Mouse (Mus musculus): Measurements from ENCODE around the gene Taf6l. TPM values are rescaled to one million over a fixed set of nuclear protein-coding genes. Genes with fewer than 3 reads are reported as not detected.

Gene Taf6l
- polyA plus RNA-seq (2015; fragmentation: Nextera tagmentation; extraction: Ambion mirVana), result 9.7 and 10.5 TPM in 2 replicates

- H3K4me2 ChIP-seq (replicated peaks; ENCODE audit: low read depth), result peak within 1 kb of the TSS; percentile 72
- peak within 1 kb of the TSS; percentile 71 for H3K4me3 ChIP-seq (ENCODE audit: low read depth, low read length)
- H3K27me3 ChIP-seq (ENCODE audit: control insufficient read depth, insufficient read depth, low read length), result no peaks in the 10 kb centered on the region
- WGBS, result under 1% methylated on average over 32 of the region's 32 CpGs
- H3K27ac ChIP-seq (replicated peaks), result peak within 1 kb of the TSS; percentile 75
- H3K9me3 ChIP-seq (ENCODE audit: control insufficient read depth, low read length), result no peaks in the 10 kb centered on the region
- ATAC-seq (ENCODE audit: low FRiP score, low TSS enrichment) (peak; percentile 99), DNase-seq (ENCODE audit: low spot score) (peak; percentile 97)
- peak within 1 kb of the TSS; percentile 76 for H3K9ac ChIP-seq (ENCODE audit: low read length)
- peaks cover 6% of the 10 kb centered on the region; the same call in 1 of the 2 replicates for H3K36me3 ChIP-seq (ENCODE audit: control insufficient read depth, insufficient read depth, low read length)
- TF ChIP-seq EP300 (optimal IDR thresholded peaks at IDR 0.05) (no peak), CTCF (IDR thresholded peaks at IDR 0.05; ENCODE audit: low read depth) (peak; percentile 60)
- H3K4me1 ChIP-seq (replicated peaks; ENCODE audit: control insufficient read depth, insufficient read depth), result no peaks in the 10 kb centered on the region
Observed at GRCm38 (mm10) chr19:8786008-8786781, at the start of gene Taf6l. Gene Taf6l, minus strand, starts transcription at chr19:8786417.

DNA sequence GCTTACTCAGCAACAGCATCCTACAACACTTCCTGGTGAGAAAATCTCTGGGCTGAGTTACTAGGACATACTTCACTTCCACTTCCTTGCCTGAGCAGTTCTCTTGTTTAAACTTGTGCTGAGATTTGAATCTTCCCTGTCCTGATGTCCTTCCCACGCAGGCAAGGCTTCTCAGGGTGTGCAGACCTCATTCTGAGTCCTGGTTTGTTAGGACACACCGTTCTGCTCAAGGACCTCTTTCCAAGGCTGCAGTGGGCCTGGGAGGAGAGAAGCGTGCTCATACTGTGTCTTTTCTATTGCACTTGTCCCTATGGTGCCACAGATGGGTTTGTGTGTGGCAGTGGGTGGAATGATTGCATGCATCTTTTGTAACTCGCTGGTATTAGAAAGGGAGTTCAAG is 46.8 kb upstream of the Taf6l start:
- H3K4me1 ChIP-seq (replicated peaks; ENCODE audit: control insufficient read depth, insufficient read depth), result no peaks in the 10 kb centered on the region
- H3K9ac ChIP-seq (ENCODE audit: low read length), result no peak overlapping the region
- H3K27me3 ChIP-seq (ENCODE audit: control insufficient read depth, insufficient read depth, low read length), result no peaks in the 10 kb centered on the region
- no peak overlapping the region for H3K4me2 ChIP-seq (replicated peaks; ENCODE audit: low read depth)
- WGBS, result 74% methylated on average over 4 of the region's 4 CpGs
- peak overlapping the region; percentile 30; the same call in 1 of the 2 replicates for H3K27ac ChIP-seq (replicated peaks)
- peaks cover 27% of the 10 kb centered on the region for H3K36me3 ChIP-seq (ENCODE audit: control insufficient read depth, insufficient read depth, low read length)
- ATAC-seq (ENCODE audit: low FRiP score, low TSS enrichment), result no peak
- TF ChIP-seq EP300 (optimal IDR thresholded peaks at IDR 0.05) (no peak), CTCF (IDR thresholded peaks at IDR 0.05; ENCODE audit: low read depth) (no peak)
- no peaks in the 10 kb centered on the region for H3K9me3 ChIP-seq (ENCODE audit: control insufficient read depth, low read length)
- DNase-seq (ENCODE audit: low spot score), result no peak
- no peak overlapping the region for H3K4me3 ChIP-seq (ENCODE audit: low read depth, low read length)

- Histone ChIP-seq H3K4me2 (replicated peaks; ENCODE audit: low read depth) (no peak overlapping the region), H3K36me3 (ENCODE audit: control insufficient read depth, insufficient read depth, low read length) (peaks cover 37% of the 10 kb centered on the region), H3K27ac (replicated peaks) (no peak overlapping the region), H3K9ac (ENCODE audit: low read length) (no peak overlapping the region), H3K4me3 (ENCODE audit: low read depth, low read length) (no peak overlapping the region), H3K27me3 (ENCODE audit: control insufficient read depth, insufficient read depth, low read length) (no peaks in the 10 kb centered on the region), H3K9me3 (ENCODE audit: control insufficient read depth, low read length) (no peaks in the 10 kb centered on the region), H3K4me1 (replicated peaks; ENCODE audit: control insufficient read depth, insufficient read depth) (no peaks in the 10 kb centered on the region)
- TF ChIP-seq CTCF (IDR thresholded peaks at IDR 0.05; ENCODE audit: low read depth) (peak; percentile 19; the same call in 1 of the 2 replicates), EP300 (optimal IDR thresholded peaks at IDR 0.05) (no peak)
- no peak for DNase-seq (ENCODE audit: low spot score)
- ATAC-seq (ENCODE audit: low FRiP score, low TSS enrichment), result no peak
- 81% methylated on average over 11 of the region's 11 CpGs for WGBS
Observed at GRCm38 (mm10) chr19:8831262-8831661, 45.0 kb upstream of the Taf6l start.

DNA sequence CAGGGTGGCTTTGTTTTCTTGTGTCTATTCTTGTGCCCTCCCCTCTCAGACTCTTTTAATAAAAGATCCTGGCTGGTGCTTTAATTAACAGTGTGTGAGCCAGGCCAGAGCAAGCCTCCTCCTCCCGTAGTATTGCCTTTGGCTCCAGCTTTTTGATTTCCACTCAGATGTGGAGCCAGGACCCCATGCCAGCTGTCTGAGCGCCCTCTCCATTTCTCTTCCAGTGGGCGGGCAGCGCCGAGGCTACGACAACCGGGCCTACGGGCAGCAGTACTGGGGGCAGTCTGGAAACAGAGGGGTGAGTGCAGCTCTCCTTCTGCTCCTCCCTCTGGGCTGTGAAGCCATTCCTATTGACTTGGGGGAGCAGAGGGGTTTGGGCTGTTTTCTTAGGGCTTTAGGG is 44.4 kb upstream of the Taf6l start:
- Histone ChIP-seq H3K27me3 (ENCODE audit: control insufficient read depth, insufficient read depth, low read length) (no peaks in the 10 kb centered on the region), H3K36me3 (ENCODE audit: control insufficient read depth, insufficient read depth, low read length) (peaks cover 40% of the 10 kb centered on the region), H3K9me3 (ENCODE audit: control insufficient read depth, low read length) (no peaks in the 10 kb centered on the region), H3K27ac (replicated peaks) (no peak overlapping the region), H3K4me3 (ENCODE audit: low read depth, low read length) (no peak overlapping the region), H3K4me2 (replicated peaks; ENCODE audit: low read depth) (no peak overlapping the region), H3K9ac (ENCODE audit: low read length) (no peak overlapping the region), H3K4me1 (replicated peaks; ENCODE audit: control insufficient read depth, insufficient read depth) (no peaks in the 10 kb centered on the region)
- ATAC-seq (ENCODE audit: low FRiP score, low TSS enrichment) (no peak), DNase-seq (ENCODE audit: low spot score) (no peak)
- no peak for TF ChIP-seq CTCF (IDR thresholded peaks at IDR 0.05; ENCODE audit: low read depth)
- no peak for TF ChIP-seq EP300 (optimal IDR thresholded peaks at IDR 0.05)
- 88% methylated on average over 8 of the region's 8 CpGs for WGBS

GRCm38 (mm10) chr19:8829660-8830059 is 43.4 kb upstream of the Taf6l start, which contains the start of gene AC129217.1:
Gene AC129217.1, plus strand, starts transcription at chr19:8829773.
- Histone ChIP-seq H3K9me3 (ENCODE audit: control insufficient read depth, low read length) (no peaks in the 10 kb centered on the region), H3K27ac (replicated peaks) (no peak within 1 kb of the TSS), H3K27me3 (ENCODE audit: control insufficient read depth, insufficient read depth, low read length) (no peaks in the 10 kb centered on the region), H3K4me1 (replicated peaks; ENCODE audit: control insufficient read depth, insufficient read depth) (no peaks in the 10 kb centered on the region), H3K4me2 (replicated peaks; ENCODE audit: low read depth) (no peak within 1 kb of the TSS), H3K9ac (ENCODE audit: low read length) (no peak within 1 kb of the TSS), H3K4me3 (ENCODE audit: low read depth, low read length) (no peak within 1 kb of the TSS), H3K36me3 (ENCODE audit: control insufficient read depth, insufficient read depth, low read length) (peaks cover 43% of the 10 kb centered on the region)
- 87% methylated on average over 8 of the region's 8 CpGs for WGBS
- TF ChIP-seq EP300 (optimal IDR thresholded peaks at IDR 0.05), result no peak
- no peak for TF ChIP-seq CTCF (IDR thresholded peaks at IDR 0.05; ENCODE audit: low read depth)
- DNase-seq (ENCODE audit: low spot score) (no peak), ATAC-seq (ENCODE audit: low FRiP score, low TSS enrichment) (no peak)

DNA sequence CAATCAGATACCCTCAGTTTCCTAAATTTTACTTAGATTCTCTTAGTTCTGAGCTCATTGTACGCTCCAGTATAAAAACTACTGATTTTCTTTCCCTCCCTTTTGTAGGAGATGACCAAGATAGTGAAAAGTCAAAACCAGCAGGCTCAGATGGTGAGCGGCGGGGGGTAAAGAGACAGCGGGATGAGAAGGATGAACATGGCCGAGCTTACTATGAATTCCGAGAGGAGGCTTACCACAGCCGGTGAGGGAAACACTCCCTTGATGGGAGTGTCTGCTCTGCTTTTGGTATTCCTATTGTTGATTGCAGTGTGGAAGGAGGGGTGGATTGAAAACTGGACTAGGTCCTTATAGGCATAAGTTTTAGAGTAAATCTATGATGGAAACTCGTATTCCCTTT is 36.5 kb upstream of the Taf6l start:
- H3K9me3 ChIP-seq (ENCODE audit: control insufficient read depth, low read length), result no peaks in the 10 kb centered on the region
- DNase-seq (ENCODE audit: low spot score) (no peak), ATAC-seq (ENCODE audit: low FRiP score, low TSS enrichment) (no peak)
- no peak overlapping the region for H3K27ac ChIP-seq (replicated peaks)
- no peaks in the 10 kb centered on the region for H3K27me3 ChIP-seq (ENCODE audit: control insufficient read depth, insufficient read depth, low read length)
- H3K9ac ChIP-seq (ENCODE audit: low read length), result 0 out of 2 replicates have a peak overlapping the region, but pooled peaks have one; percentile 31
- H3K36me3 ChIP-seq (ENCODE audit: control insufficient read depth, insufficient read depth, low read length), result peaks cover 26% of the 10 kb centered on the region
- H3K4me2 ChIP-seq (replicated peaks; ENCODE audit: low read depth), result peak overlapping the region; percentile 74
- no peaks in the 10 kb centered on the region for H3K4me1 ChIP-seq (replicated peaks; ENCODE audit: control insufficient read depth, insufficient read depth)
- WGBS, result 59% methylated on average over 8 of the region's 8 CpGs
- H3K4me3 ChIP-seq (ENCODE audit: low read depth, low read length), result peak overlapping the region; percentile 99; the same call in 1 of the 2 replicates
- TF ChIP-seq EP300 (optimal IDR thresholded peaks at IDR 0.05), result no peak
- TF ChIP-seq CTCF (IDR thresholded peaks at IDR 0.05; ENCODE audit: low read depth), result no peak
